Mouse (Mus musculus) embryonic fibroblast, embryonic 13.5 days (primary cell): ENCODE data around the gene Samd8.

Experiments used
- CTCF ChIP-seq: IDR thresholded peaks from 2 replicates; pipeline ENCODE4 v1.5.1; 2011; ENCODE audit warnings: mild to moderate bottlenecking, control low read depth, low read length, moderate library complexity, borderline replicate concordance; ENCODE audit not compliant: insufficient read depth
- POLR2A ChIP-seq: IDR thresholded peaks from 2 replicates; pipeline ENCODE4 v1.6.1; 2011; ENCODE audit warnings: low read depth, mild to moderate bottlenecking, control low read depth, low read length, moderate library complexity

DNA sequence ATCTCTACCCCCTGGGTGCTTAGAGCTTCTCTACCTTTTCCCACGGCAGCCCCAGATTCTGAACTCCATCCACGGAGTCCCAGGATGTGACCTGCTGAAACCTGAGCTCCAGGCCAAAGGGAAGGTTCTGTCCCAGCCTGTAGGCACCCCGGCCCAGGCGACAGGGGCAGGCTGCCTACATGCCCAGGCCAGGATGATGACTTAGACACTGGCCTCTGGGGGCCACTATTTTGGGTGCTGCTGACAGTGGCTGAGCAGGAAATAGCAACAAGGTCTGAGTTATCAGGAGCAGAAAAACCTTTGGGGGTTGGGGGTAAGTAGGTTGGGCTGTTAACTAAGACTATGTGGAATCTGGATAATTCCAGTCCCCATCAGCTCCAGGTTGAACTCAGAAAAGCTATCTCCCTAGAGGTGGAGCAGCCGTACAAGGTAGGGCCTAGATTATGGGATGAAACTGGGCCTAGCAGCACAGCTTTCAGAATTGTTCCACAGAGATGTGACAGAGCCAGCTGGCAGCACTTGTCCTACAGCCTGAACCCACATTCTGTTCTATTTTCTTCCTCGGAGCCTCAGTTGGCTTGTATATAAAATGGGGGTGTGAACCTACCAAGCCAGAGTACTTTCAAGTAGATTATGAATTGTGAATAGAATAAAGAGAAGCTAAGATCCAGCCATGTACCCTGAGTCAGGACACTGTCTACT, 21.1 kb upstream of the Samd8 start:
- no peak for TF ChIP-seq POLR2A
- no peak for TF ChIP-seq CTCF
